Mouse (Mus musculus) intestine, embryonic 14.5 days (tissue): ENCODE data around the gene Olfr832. TPM values are rescaled to one million over a fixed set of nuclear protein-coding genes. Genes with fewer than 3 reads are reported as not detected.
"Not testable (repeated sequence)": the region's sequence is repeated elsewhere in the genome, so short reads cannot be mapped to it uniquely, and the experiment has no call there.

Experiments
- ATAC-seq: fragments of 200-750 bp; cut with Nextera tagmentation; replicated peaks from 2 replicates; pipeline ENCODE4 v1.8.0; 2017; ENCODE audit warnings: low read depth, moderate number of reproducible peaks, moderate TSS enrichment, moderate library complexity; ENCODE audit not compliant: low FRiP score, low TSS enrichment
- DNase-seq: peaks from one replicate; pipeline ENCODE4 v3.0.0-alpha.2; 2018; ENCODE audit warnings: low spot score
- H3K27ac ChIP-seq: fragments of 300-500 bp; sonication (generic); 2 replicates; pipeline ENCODE4 v1.5.1; 2014; ENCODE audit warnings: low read depth, mild to moderate bottlenecking, control low read depth
- H3K27me3 ChIP-seq: fragments of 300-500 bp; sonication (generic); replicated peaks from 2 replicates; pipeline ENCODE4 v1.6.1; 2014; ENCODE audit warnings: low read length, control low read depth; ENCODE audit not compliant: control insufficient read depth, insufficient read depth
- H3K36me3 ChIP-seq: fragments of 300-500 bp; sonication (generic); 2 replicates; pipeline ENCODE4 v1.6.1; 2014; ENCODE audit warnings: low read length, control low read depth; ENCODE audit not compliant: control insufficient read depth, insufficient read depth
- H3K4me1 ChIP-seq: fragments of 300-500 bp; sonication (generic); replicated peaks from 2 replicates; pipeline ENCODE4 v1.6.1; 2014; ENCODE audit warnings: low read length, control low read depth, mixed read lengths; ENCODE audit not compliant: control insufficient read depth, insufficient read depth
- H3K4me2 ChIP-seq: fragments of 300-500 bp; sonication (generic); 2 replicates; pipeline ENCODE4 v1.6.1; 2014; ENCODE audit warnings: low read length
- H3K4me3 ChIP-seq: fragments of 300-500 bp; sonication (generic); 2 replicates; pipeline ENCODE4 v1.5.1; 2014; ENCODE audit warnings: low read depth, low read length, control low read depth, mixed read lengths
- H3K9ac ChIP-seq: fragments of 300-500 bp; sonication (generic); 2 replicates; pipeline ENCODE4 v1.6.1; 2014; ENCODE audit warnings: mild to moderate bottlenecking, low read length
- H3K9me3 ChIP-seq: fragments of 300-500 bp; sonication (generic); 2 replicates; pipeline ENCODE4 v1.6.1; 2016; ENCODE audit warnings: low read length, control low read depth; ENCODE audit not compliant: control insufficient read depth
- WGBS: fragments of 180-500 bp; shearing (Covaris S2); extraction: QIAGEN DNeasy Blood & Tissue Kit; methylation state at CpG from one replicate; pipeline ENCODE4 v1.1.7; 2014; 5-methylcytosine and 5-hydroxymethylcytosine counted together
- polyA plus RNA-seq: library from polyadenylated mRNA; unstranded; fragments of >200 nt; fragmentation: Nextera tagmentation; extraction: Ambion mirVana; gene quantifications from 2 replicates; pipeline ENCODE4 v1.2.1, GENCODE M21; 2014

Gene Olfr832
- polyA plus RNA-seq = not detected in 2 replicates

DNA sequence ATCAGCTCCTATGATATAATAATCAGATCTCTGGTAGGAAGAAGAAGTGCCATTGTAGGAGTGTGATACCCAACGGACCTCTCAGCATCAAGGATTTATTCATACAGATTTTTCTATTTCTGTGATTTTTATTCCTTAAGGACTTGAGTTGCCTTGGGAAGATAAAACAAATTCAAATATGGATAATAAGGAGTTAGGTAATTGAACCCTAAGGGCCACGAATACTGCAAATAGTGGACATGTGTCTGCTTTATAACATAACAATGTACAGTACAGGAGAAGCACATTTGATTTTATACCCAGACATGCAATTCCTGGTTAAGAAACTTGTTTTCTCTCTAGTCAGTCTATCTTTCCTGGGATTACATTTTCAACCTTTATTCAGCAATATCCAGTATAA is at the start of gene Olfr832:
Gene Olfr832 (plus strand): TSS at position 301 of the 400 bp plus-strand sequence.
- not testable (repeated sequence) for H3K27me3 ChIP-seq, H3K9me3 ChIP-seq, ATAC-seq, H3K4me2 ChIP-seq, H3K27ac ChIP-seq, H3K4me3 ChIP-seq, H3K36me3 ChIP-seq, H3K9ac ChIP-seq, DNase-seq, H3K4me1 ChIP-seq
- WGBS = 77% methylated on average over 2 of the region's 2 CpGs

GRCm38 (mm10) chr9:18907699-18908098 is 29.2 kb upstream of the Olfr832 start:
- not testable (repeated sequence) for ATAC-seq, H3K9me3 ChIP-seq, H3K4me2 ChIP-seq, H3K36me3 ChIP-seq, H3K4me1 ChIP-seq, H3K27ac ChIP-seq, H3K4me3 ChIP-seq, DNase-seq, H3K9ac ChIP-seq, H3K27me3 ChIP-seq
- WGBS = 70% methylated on average over 2 of the region's 2 CpGs

- H3K4me2 ChIP-seq, DNase-seq, H3K36me3 ChIP-seq, H3K4me3 ChIP-seq, H3K4me1 ChIP-seq, H3K27me3 ChIP-seq, H3K9me3 ChIP-seq, H3K9ac ChIP-seq, H3K27ac ChIP-seq, ATAC-seq: not testable (repeated sequence)
- 87% methylated on average over 15 of the region's 16 CpGs for WGBS
Measured at GRCm38 (mm10) chr9:18927921-18928320, 9.0 kb upstream of the Olfr832 start.

DNA sequence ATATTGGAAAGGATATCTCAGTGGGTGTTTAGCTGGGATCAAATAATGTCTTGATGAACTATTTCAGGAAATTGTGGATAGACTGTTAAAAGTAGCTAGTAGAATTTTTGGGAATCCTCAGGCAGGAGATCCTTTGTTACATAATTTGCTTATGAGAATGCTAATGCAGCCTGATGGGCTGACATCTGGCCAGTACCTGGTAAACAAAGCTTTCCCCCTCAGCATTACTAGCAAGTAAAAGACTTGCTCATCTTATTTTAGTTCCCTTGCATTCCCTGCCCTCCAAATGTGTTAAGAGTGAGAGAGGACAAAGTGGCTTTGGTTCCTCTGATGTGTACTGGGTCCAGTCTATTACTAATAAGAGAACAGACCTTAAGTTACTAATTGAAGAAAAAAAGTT is 25.1 kb downstream of the Olfr832 start:
- Histone ChIP-seq H3K27ac (no peak overlapping the region), H3K4me3 (no peak overlapping the region), H3K4me1 (no peaks in the 10 kb centered on the region), H3K36me3 (no peaks in the 10 kb centered on the region), H3K27me3 (no peaks in the 10 kb centered on the region), H3K9ac (no peak overlapping the region), H3K9me3 (no peaks in the 10 kb centered on the region), H3K4me2 (no peak overlapping the region)
- ATAC-seq (no peak), DNase-seq (no peak)

DNA sequence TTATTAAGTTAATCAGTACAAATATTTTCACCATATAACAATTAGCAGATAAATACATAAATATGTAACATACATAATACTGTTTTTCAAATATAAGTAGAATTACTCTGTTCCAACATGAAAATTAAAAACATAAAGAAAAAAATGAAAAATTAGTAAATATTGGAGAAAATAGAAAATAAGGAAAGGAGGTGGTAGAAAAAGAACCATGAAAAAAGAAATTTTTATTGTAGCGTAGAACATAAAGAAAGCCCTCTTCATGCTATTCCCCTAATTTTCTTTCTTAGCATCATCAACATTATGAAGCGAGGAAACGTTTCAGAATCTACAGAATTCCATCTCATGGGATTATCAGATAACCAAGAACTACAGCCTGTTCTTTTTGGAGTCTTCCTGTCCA is 50.8 kb downstream of the Olfr832 start, which contains the start of gene Olfr834:
Gene Olfr834 (plus strand): TSS at position 301 of the 400 bp plus-strand sequence.
- Histone ChIP-seq H3K36me3 (no peaks in the 10 kb centered on the region), H3K4me1 (no peaks in the 10 kb centered on the region), H3K27ac (no peak within 1 kb of the TSS), H3K4me2 (no peak within 1 kb of the TSS), H3K27me3 (no peaks in the 10 kb centered on the region), H3K9ac (no peak within 1 kb of the TSS), H3K4me3 (no peak within 1 kb of the TSS), H3K9me3 (peaks cover 3% of the 10 kb centered on the region; the same call in 1 of the 2 replicates)
- no peak for ATAC-seq
- 86% methylated on average over 3 of the region's 3 CpGs for WGBS
- DNase-seq = no peak

Other genes starting within 250 kb of the Olfr832 start
- gene Olfr24, start 173.1 kb upstream of the Olfr832 start, polyA plus RNA-seq = not detected in 2 replicates
- not detected in 2 replicates for gene Olfr828, start 117.6 kb upstream of the Olfr832 start, polyA plus RNA-seq
- gene Olfr829, start 82.2 kb upstream of the Olfr832 start, polyA plus RNA-seq = not detected in 2 replicates
- not detected in 2 replicates for gene Olfr830, start 62.4 kb upstream of the Olfr832 start, polyA plus RNA-seq
- not detected in 2 replicates for gene Olfr834, start 50.9 kb downstream of the Olfr832 start, polyA plus RNA-seq
- gene Olfr835, start 95.6 kb downstream of the Olfr832 start, polyA plus RNA-seq = not detected in 2 replicates
- gene Olfr836, start 183.3 kb downstream of the Olfr832 start, polyA plus RNA-seq = not detected in 2 replicates
- gene Olfr837, start 199.2 kb downstream of the Olfr832 start, polyA plus RNA-seq = 0.12 TPM in 1 of 2 replicates, not detected in the other
- gene Olfr839-ps1, start 240.2 kb downstream of the Olfr832 start, polyA plus RNA-seq = not detected in 2 replicates